Mouse (Mus musculus) forebrain, embryonic 10.5 days (tissue): ENCODE results near the gene Mill2. TPM values are rescaled to one million over a fixed set of nuclear protein-coding genes. Genes with fewer than 3 reads are reported as not detected.
A peak's percentile ranks its signal among the peaks of the same experiment; 100 is the strongest.

Experiments used
- DNase-seq: peaks from one replicate; pipeline ENCODE4 v3.0.0-alpha.2; 2017; ENCODE audit warnings: low spot score; ENCODE audit errors: extremely low spot score
- H3K27ac ChIP-seq: fragments of 300-500 bp; sonication (generic); 2 replicates; pipeline ENCODE4 v1.5.1; 2016; ENCODE audit warnings: mild to moderate bottlenecking
- H3K27me3 ChIP-seq: fragments of 300-500 bp; sonication (generic); 2 replicates; pipeline ENCODE4 v1.6.1; 2016; ENCODE audit warnings: mild to moderate bottlenecking; ENCODE audit not compliant: poor library complexity, severe bottlenecking
- H3K36me3 ChIP-seq: fragments of 300-500 bp; sonication (generic); replicated peaks from 2 replicates; pipeline ENCODE4 v1.6.1; 2016; ENCODE audit warnings: mild to moderate bottlenecking, moderate library complexity
- H3K4me1 ChIP-seq: fragments of 300-500 bp; sonication (generic); 2 replicates; pipeline ENCODE4 v1.6.1; 2016
- H3K4me3 ChIP-seq: fragments of 300-500 bp; sonication (generic); 2 replicates; pipeline ENCODE4 v1.5.1; 2016; ENCODE audit warnings: mild to moderate bottlenecking, moderate library complexity
- H3K9me3 ChIP-seq: fragments of 300-500 bp; sonication (generic); 2 replicates; pipeline ENCODE4 v1.6.1; 2016; ENCODE audit warnings: mild to moderate bottlenecking, moderate library complexity
- WGBS: fragments of 180-500 bp; shearing (Covaris S2); methylation state at CpG from one replicate; pipeline ENCODE4 v1.1.7; 2016; 5-methylcytosine and 5-hydroxymethylcytosine counted together
- polyA plus RNA-seq: library from polyadenylated mRNA; unstranded; fragments of >200 nt; fragmentation: Nextera tagmentation; extraction: Ambion mirVana; gene quantifications from 2 replicates; pipeline ENCODE4 v1.2.1, GENCODE M21; 2016

The Mill2 gene
- polyA plus RNA-seq, 1 experiment from 2014 or later, result not detected

DNA sequence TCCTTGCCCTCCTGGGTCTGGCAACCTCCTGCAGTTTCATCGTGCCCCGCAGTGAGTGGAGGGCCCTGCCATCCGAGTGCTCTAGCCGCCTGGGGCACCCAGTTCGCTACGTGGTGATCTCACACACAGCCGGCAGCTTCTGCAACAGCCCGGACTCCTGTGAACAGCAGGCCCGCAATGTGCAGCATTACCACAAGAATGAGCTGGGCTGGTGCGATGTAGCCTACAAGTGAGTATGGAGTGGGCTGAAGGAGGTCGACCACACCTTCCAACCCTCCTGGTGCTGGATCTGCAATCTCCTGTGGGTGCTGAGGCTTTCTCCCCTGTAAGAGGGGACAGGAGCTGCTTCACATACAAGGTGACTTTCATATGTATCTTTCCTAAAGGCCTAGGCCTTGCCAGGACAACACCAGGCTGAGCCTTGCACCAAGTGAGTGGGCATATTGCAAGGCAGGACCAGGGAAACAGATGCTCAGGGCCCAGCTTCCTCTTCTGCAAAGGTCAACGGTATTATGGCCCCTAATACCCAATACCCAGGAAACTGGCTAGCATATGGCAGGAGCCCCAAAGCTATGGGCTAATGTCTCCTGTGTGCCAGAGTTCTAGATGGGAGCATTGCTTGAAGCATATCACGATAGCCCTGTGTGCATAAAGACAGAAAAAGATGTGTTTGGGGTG is 45.1 kb downstream of the Mill2 start:
- WGBS, result 66% methylated on average over 13 of the region's 13 CpGs
- no peak overlapping the region for H3K27ac ChIP-seq
- no peaks in the 10 kb centered on the region for H3K9me3 ChIP-seq
- DNase-seq, result no peak
- no peaks in the 10 kb centered on the region for H3K27me3 ChIP-seq
- peaks cover 2% of the 10 kb centered on the region; the same call in 1 of the 2 replicates for H3K36me3 ChIP-seq
- no peak overlapping the region for H3K4me3 ChIP-seq
- H3K4me1 ChIP-seq, result 0 out of 2 replicates have a peak, but pooled peaks cover 4% of the 10 kb centered on the region

- WGBS, result 91% methylated on average over 1 of the region's 1 CpGs
- no peak for DNase-seq
- Histone ChIP-seq H3K27ac (no peak overlapping the region), H3K4me1 (peaks cover 4% of the 10 kb centered on the region; the same call in 1 of the 2 replicates), H3K36me3 (peaks cover 4% of the 10 kb centered on the region; the same call in 1 of the 2 replicates), H3K9me3 (no peaks in the 10 kb centered on the region), H3K4me3 (no peak overlapping the region), H3K27me3 (no peaks in the 10 kb centered on the region)
These were observed 47.2 kb downstream of the Mill2 start for GRCm38 (mm10) chr7:18886963-18887362.

GRCm38 (mm10) chr7:18890848-18891247 is 51.1 kb downstream of the Mill2 start:
- no peaks in the 10 kb centered on the region for H3K9me3 ChIP-seq
- no peak for DNase-seq
- peaks cover 34% of the 10 kb centered on the region for H3K27me3 ChIP-seq
- no peak overlapping the region for H3K27ac ChIP-seq
- H3K4me1 ChIP-seq, result peaks cover 25% of the 10 kb centered on the region
- no peak overlapping the region for H3K4me3 ChIP-seq
- WGBS, result 93% methylated on average over 8 of the region's 8 CpGs
- peaks cover 4% of the 10 kb centered on the region; the same call in 1 of the 2 replicates for H3K36me3 ChIP-seq

GRCm38 (mm10) chr7:18891872-18892599 is 52.3 kb downstream of the Mill2 start:
- 22% methylated on average over 33 of the region's 33 CpGs for WGBS
- H3K4me3 ChIP-seq, result peak overlapping the region; percentile 54
- peaks cover 34% of the 10 kb centered on the region for H3K27me3 ChIP-seq
- peaks cover 4% of the 10 kb centered on the region; the same call in 1 of the 2 replicates for H3K36me3 ChIP-seq
- no peaks in the 10 kb centered on the region for H3K9me3 ChIP-seq
- H3K27ac ChIP-seq, result peak overlapping the region; percentile 72
- peaks cover 28% of the 10 kb centered on the region for H3K4me1 ChIP-seq
- DNase-seq, result peak; percentile 87

GRCm38 (mm10) chr7:18893009-18893408 is 53.2 kb downstream of the Mill2 start:
- H3K9me3 ChIP-seq, result no peaks in the 10 kb centered on the region
- peak overlapping the region; percentile 54 for H3K4me3 ChIP-seq
- H3K36me3 ChIP-seq, result peaks cover 12% of the 10 kb centered on the region
- 28% methylated on average over 27 of the region's 27 CpGs for WGBS
- H3K27me3 ChIP-seq, result peaks cover 34% of the 10 kb centered on the region
- DNase-seq, result no peak
- no peak overlapping the region for H3K27ac ChIP-seq
- H3K4me1 ChIP-seq, result peaks cover 28% of the 10 kb centered on the region

- H3K27ac ChIP-seq, result peak overlapping the region; percentile 73
- H3K27me3 ChIP-seq, result peaks cover 34% of the 10 kb centered on the region
- no peaks in the 10 kb centered on the region for H3K9me3 ChIP-seq
- H3K4me3 ChIP-seq, result peak overlapping the region; percentile 54
- under 1% methylated on average over 41 of the region's 41 CpGs for WGBS
- H3K4me1 ChIP-seq, result peaks cover 28% of the 10 kb centered on the region
- peak; percentile 68 for DNase-seq
- H3K36me3 ChIP-seq, result peaks cover 19% of the 10 kb centered on the region
These were observed 54.1 kb downstream of the Mill2 start for GRCm38 (mm10) chr7:18893651-18894430.

DNA sequence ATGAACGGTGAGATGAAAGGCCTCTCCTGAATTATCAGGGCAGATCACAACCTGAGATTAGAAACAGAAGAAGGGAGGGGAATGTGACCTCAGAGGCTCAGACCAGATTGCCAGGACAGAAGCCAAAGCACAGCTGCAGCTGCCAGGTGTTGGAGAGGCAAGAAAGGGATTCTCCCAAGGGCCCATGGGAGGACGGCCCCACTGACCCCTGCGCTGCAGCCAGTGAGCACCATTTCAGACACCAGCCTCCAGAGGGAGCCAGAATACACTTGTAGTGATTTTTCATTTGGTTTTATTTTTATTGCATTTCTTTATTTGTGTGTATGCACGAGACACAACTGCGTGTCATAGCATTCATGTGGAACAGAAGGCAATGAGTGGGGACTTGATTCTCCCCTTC is 56.8 kb downstream of the Mill2 start:
- WGBS, result 44% methylated on average over 5 of the region's 5 CpGs
- Histone ChIP-seq H3K27ac (no peak overlapping the region), H3K9me3 (no peaks in the 10 kb centered on the region), H3K27me3 (peaks cover 34% of the 10 kb centered on the region), H3K4me1 (peaks cover 28% of the 10 kb centered on the region), H3K36me3 (peaks cover 42% of the 10 kb centered on the region), H3K4me3 (no peak overlapping the region)
- peak; percentile 30 for DNase-seq

GRCm38 (mm10) chr7:18900513-18900912 is 60.7 kb downstream of the Mill2 start:
- 0 out of 2 replicates have a peak, but pooled peaks cover under 1% of the 10 kb centered on the region for H3K27me3 ChIP-seq
- H3K9me3 ChIP-seq, result no peaks in the 10 kb centered on the region
- no peak overlapping the region for H3K27ac ChIP-seq
- H3K4me3 ChIP-seq, result no peak overlapping the region
- H3K36me3 ChIP-seq, result peaks cover 63% of the 10 kb centered on the region
- no peak for DNase-seq
- H3K4me1 ChIP-seq, result 0 out of 2 replicates have a peak, but pooled peaks cover 3% of the 10 kb centered on the region
- 89% methylated on average over 2 of the region's 2 CpGs for WGBS

- H3K4me3 ChIP-seq, result no peak overlapping the region
- H3K27me3 ChIP-seq, result no peaks in the 10 kb centered on the region
- WGBS, result 79% methylated on average over 3 of the region's 3 CpGs
- no peaks in the 10 kb centered on the region for H3K9me3 ChIP-seq
- peaks cover 65% of the 10 kb centered on the region for H3K36me3 ChIP-seq
- DNase-seq, result no peak
- H3K27ac ChIP-seq, result no peak overlapping the region
- H3K4me1 ChIP-seq, result no peaks in the 10 kb centered on the region
These were observed 62.7 kb downstream of the Mill2 start for GRCm38 (mm10) chr7:18902486-18902885.

- 79% methylated on average over 3 of the region's 3 CpGs for WGBS
These were observed 65.2 kb downstream of the Mill2 start for GRCm38 (mm10) chr7:18904971-18905370.

GRCm38 (mm10) chr7:18909797-18910196 is 70.0 kb downstream of the Mill2 start:
- H3K27ac ChIP-seq, result peak overlapping the region; percentile 81

More at GRCm38 (mm10) chr7:18904971-18905370, 65.2 kb downstream of the Mill2 start:
- H3K4me3 ChIP-seq, result no peak overlapping the region
- H3K9me3 ChIP-seq, result no peaks in the 10 kb centered on the region
- no peak overlapping the region for H3K27ac ChIP-seq
- no peak for DNase-seq
- H3K36me3 ChIP-seq, result peaks cover 50% of the 10 kb centered on the region
- H3K4me1 ChIP-seq, result peaks cover 18% of the 10 kb centered on the region
- H3K27me3 ChIP-seq, result no peaks in the 10 kb centered on the region

DNA sequence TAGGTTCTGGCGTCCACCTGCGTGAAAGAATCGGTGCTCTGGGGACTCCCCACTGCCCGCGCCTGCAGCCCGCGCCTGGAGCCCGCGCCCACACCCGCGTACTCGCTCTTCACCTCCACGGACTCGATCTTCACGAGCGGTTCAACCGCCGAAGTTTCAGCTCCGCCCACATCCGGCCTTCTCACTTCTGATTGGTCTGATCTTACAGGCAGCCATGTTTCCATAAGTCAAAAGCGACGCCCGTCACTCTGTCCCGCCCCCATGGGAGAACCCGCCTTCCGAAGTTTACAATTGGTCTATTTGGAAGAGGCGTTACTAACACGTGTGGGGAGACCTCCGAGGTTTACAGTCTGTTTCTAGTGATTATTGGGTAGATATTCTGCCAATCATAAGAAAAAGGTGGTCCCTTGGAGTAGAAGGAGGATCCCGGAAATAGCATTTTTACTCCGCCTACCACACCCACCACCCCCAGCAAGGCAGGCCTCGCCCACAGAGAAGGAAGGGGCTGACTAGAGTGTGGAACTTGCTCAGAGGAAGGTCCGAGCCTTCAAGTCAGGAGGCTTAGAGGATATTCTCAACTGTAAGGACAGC is 70.6 kb downstream of the Mill2 start, which contains the start of gene Ccdc61:
Ccdc61 (minus strand) TSS at position 175 of the 591 bp plus-strand sequence.
- peaks cover 13% of the 10 kb centered on the region; the same call in 1 of the 2 replicates for H3K36me3 ChIP-seq
- DNase-seq, result peak; percentile 95
- peak within 1 kb of the TSS; percentile 81 for H3K27ac ChIP-seq
- H3K27me3 ChIP-seq, result no peaks in the 10 kb centered on the region
- WGBS, result under 1% methylated on average over 33 of the region's 33 CpGs
- peaks cover 28% of the 10 kb centered on the region for H3K4me1 ChIP-seq
- H3K4me3 ChIP-seq, result peak within 1 kb of the TSS; percentile 66
- H3K9me3 ChIP-seq, result no peaks in the 10 kb centered on the region; the same call in 1 of the 2 replicates

More at GRCm38 (mm10) chr7:18909797-18910196, 70.0 kb downstream of the Mill2 start:
- Histone ChIP-seq H3K9me3 (no peaks in the 10 kb centered on the region; the same call in 1 of the 2 replicates), H3K27me3 (no peaks in the 10 kb centered on the region), H3K4me1 (peaks cover 28% of the 10 kb centered on the region), H3K4me3 (peak overlapping the region; percentile 66), H3K36me3 (peaks cover 13% of the 10 kb centered on the region; the same call in 1 of the 2 replicates)
- no peak for DNase-seq
- WGBS, result 10% methylated on average over 17 of the region's 17 CpGs
